Mouse (Mus musculus): ENCODE measurements around the gene Gm7029. TPM values are rescaled to one million over a fixed set of nuclear protein-coding genes. Genes with fewer than 3 reads are reported as not detected.

Gene Gm7029
- total and polyA plus RNA-seq, 2 experiments from 2014 or later = not detected

- Histone ChIP-seq H3K4me3 (ENCODE audit: low read depth, low read length) (no peak overlapping the region), H3K4me1 (ENCODE audit: insufficient read depth) (peaks cover 7% of the 10 kb centered on the region; the same call in 1 of the 2 replicates), H3K36me3 (ENCODE audit: insufficient read depth) (peaks cover 43% of the 10 kb centered on the region), H3K9me3 (ENCODE audit: low read length) (no peaks in the 10 kb centered on the region), H3K27me3 (ENCODE audit: insufficient read depth, low read length) (no peaks in the 10 kb centered on the region), H3K4me2 (ENCODE audit: low read depth) (no peak overlapping the region), H3K9ac (no peak overlapping the region), H3K27ac (ENCODE audit: low read depth, low read length) (no peak overlapping the region)
- no peak for TF ChIP-seq CTCF (IDR thresholded peaks at IDR 0.05; ENCODE audit: low read depth)
- no peak for ATAC-seq
- 95% methylated on average over 8 of the region's 8 CpGs for WGBS
- no peak for DNase-seq
Measured at GRCm38 (mm10) chr17:33913905-33914304, 40.3 kb downstream of the Gm7029 start.

DNA sequence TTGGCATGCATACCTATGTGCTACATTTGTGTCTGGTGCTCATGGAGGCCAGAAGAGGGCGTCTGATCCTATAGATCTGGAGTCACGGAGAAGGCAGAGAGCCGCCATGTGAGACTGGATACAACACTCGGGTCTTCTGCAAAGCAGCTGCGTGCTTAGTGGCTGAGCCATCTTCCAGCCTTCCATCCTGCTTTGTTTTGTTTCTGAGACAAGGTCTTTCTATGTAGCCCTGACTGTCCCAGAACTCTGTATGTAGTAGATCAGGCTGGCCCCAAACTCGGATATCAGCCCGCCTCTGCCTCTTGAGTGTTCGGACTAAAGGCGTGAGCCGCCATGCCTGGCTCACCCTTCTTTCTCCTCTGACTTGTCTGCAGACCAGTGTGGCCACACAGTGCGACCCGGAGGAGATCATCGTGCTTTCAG is 41.3 kb downstream of the Gm7029 start:
- Histone ChIP-seq H3K4me1 (ENCODE audit: insufficient read depth) (peaks cover 9% of the 10 kb centered on the region; the same call in 1 of the 2 replicates), H3K27me3 (ENCODE audit: insufficient read depth, low read length) (no peaks in the 10 kb centered on the region), H3K36me3 (ENCODE audit: insufficient read depth) (peaks cover 43% of the 10 kb centered on the region), H3K4me2 (ENCODE audit: low read depth) (0 out of 2 replicates have a peak overlapping the region, but pooled peaks have one; percentile 63), H3K4me3 (ENCODE audit: low read depth, low read length) (no peak overlapping the region), H3K27ac (ENCODE audit: low read depth, low read length) (no peak overlapping the region), H3K9ac (no peak overlapping the region), H3K9me3 (ENCODE audit: low read length) (no peaks in the 10 kb centered on the region)
- DNase-seq (no peak), ATAC-seq (no peak)
- WGBS = 65% methylated on average over 13 of the region's 13 CpGs
- no peak; the same call in 1 of the 2 replicates for TF ChIP-seq CTCF (IDR thresholded peaks at IDR 0.05; ENCODE audit: low read depth)

DNA sequence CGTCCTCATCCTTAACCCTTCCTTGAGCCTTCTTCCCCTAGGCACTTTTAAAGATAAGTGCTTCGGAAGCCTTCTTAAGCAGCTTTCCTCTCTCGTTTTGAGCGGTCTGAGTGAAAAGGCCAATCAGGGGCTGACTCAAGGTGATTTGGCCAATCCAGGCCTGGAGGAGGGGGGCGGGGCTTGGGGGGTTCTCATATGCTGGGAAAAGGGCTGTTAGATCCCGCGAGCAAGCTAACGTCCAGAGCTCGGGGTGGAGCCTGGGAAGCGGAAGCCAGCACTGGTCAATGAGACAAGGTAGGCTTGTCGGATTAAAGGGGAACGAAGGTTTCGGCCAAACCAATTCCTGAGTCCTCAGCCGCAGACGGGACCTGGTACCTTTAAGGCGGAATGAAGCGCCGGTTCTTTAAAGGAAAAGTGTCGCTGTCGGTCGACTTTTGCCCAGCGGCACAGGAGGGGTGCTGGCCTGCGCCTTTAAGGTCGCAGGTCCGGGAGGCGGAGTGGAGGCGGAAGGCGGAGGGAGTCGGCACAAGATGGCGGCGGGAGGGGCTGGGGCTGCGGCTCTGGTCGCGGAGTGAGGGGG is 42.1 kb downstream of the Gm7029 start, which contains the start of the genes Tapbp and Zbtb22:
Gene Tapbp (plus strand): TSS at position 229 of the 580 bp plus-strand sequence.
Gene Zbtb22 (plus strand): TSS at position 234 of the 580 bp plus-strand sequence.
- Histone ChIP-seq H3K9ac (peak within 1 kb of the TSS; percentile 56), H3K4me3 (ENCODE audit: low read depth, low read length) (peak within 1 kb of the TSS; percentile 53), H3K4me2 (ENCODE audit: low read depth) (peak within 1 kb of the TSS; percentile 63), H3K27me3 (ENCODE audit: insufficient read depth, low read length) (no peaks in the 10 kb centered on the region), H3K4me1 (ENCODE audit: insufficient read depth) (peaks cover 7% of the 10 kb centered on the region; the same call in 1 of the 2 replicates), H3K27ac (ENCODE audit: low read depth, low read length) (peak within 1 kb of the TSS; percentile 86), H3K36me3 (ENCODE audit: insufficient read depth) (peaks cover 43% of the 10 kb centered on the region), H3K9me3 (ENCODE audit: low read length) (no peaks in the 10 kb centered on the region)
- DNase-seq (peak; percentile 98), ATAC-seq (peak; percentile 93)
- WGBS = under 1% methylated on average over 33 of the region's 34 CpGs
- no peak for TF ChIP-seq CTCF (IDR thresholded peaks at IDR 0.05; ENCODE audit: low read depth)

GRCm38 (mm10) chr17:33916294-33916693 is 42.7 kb downstream of the Gm7029 start:
- peak overlapping the region; percentile 63 for H3K4me2 ChIP-seq (ENCODE audit: low read depth)
- 2% methylated on average over 11 of the region's 20 CpGs for WGBS
- peak overlapping the region; percentile 86 for H3K27ac ChIP-seq (ENCODE audit: low read depth, low read length)
- TF ChIP-seq CTCF (IDR thresholded peaks at IDR 0.05; ENCODE audit: low read depth) = no peak
- H3K9me3 ChIP-seq (ENCODE audit: low read length) = no peaks in the 10 kb centered on the region
- H3K36me3 ChIP-seq (ENCODE audit: insufficient read depth) = peaks cover 40% of the 10 kb centered on the region
- H3K4me3 ChIP-seq (ENCODE audit: low read depth, low read length) = peak overlapping the region; percentile 53
- H3K9ac ChIP-seq = peak overlapping the region; percentile 56
- DNase-seq (no peak), ATAC-seq (peak; percentile 18)
- H3K4me1 ChIP-seq (ENCODE audit: insufficient read depth) = peaks cover 7% of the 10 kb centered on the region; the same call in 1 of the 2 replicates
- no peaks in the 10 kb centered on the region for H3K27me3 ChIP-seq (ENCODE audit: insufficient read depth, low read length)

DNA sequence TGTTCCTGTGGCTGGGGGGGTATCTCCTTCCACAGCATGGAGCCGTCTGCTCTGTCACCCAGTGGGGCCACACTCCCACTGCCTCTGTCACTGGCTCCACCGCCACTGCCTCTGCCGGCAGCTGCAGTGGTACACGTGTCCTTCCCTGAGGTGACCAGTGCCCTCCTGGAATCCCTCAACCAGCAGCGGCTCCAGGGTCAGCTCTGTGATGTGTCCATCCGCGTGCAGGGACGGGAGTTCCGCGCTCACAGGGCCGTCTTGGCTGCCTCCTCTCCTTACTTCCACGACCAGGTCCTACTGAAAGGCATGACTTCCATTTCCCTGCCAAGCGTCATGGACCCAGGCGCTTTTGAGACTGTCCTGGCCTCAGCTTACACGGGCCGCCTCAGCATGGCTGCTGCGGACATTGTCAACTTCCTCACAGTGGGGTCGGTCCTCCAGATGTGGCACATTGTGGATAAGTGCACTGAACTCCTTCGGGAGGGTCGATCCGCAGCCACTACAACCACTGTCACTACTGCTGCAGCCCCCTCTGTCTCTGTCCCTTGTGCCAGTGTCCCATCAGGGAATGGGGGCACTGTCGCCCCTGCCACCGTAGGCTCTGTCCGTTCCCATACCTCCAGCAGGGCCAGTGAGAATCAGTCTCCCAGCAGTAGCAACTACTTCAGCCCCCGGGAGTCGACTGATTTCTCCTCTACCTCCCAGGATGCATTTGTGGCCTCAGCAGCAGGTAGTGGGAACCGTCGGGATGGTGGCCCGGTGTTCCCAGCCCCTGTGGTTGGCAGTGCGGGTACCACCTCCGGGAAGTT is 43.4 kb downstream of the Gm7029 start:
- Histone ChIP-seq H3K27ac (ENCODE audit: low read depth, low read length) (no peak overlapping the region), H3K4me3 (ENCODE audit: low read depth, low read length) (peak overlapping the region; percentile 53), H3K4me1 (ENCODE audit: insufficient read depth) (peaks cover 7% of the 10 kb centered on the region; the same call in 1 of the 2 replicates), H3K4me2 (ENCODE audit: low read depth) (peak overlapping the region; percentile 63), H3K9ac (no peak overlapping the region), H3K27me3 (ENCODE audit: insufficient read depth, low read length) (no peaks in the 10 kb centered on the region), H3K36me3 (ENCODE audit: insufficient read depth) (peaks cover 32% of the 10 kb centered on the region), H3K9me3 (ENCODE audit: low read length) (no peaks in the 10 kb centered on the region)
- 73% methylated on average over 31 of the region's 31 CpGs for WGBS
- ATAC-seq = no peak
- no peak for TF ChIP-seq CTCF (IDR thresholded peaks at IDR 0.05; ENCODE audit: low read depth)
- DNase-seq = no peak

- Histone ChIP-seq H3K4me1 (ENCODE audit: insufficient read depth) (peaks cover 7% of the 10 kb centered on the region; the same call in 1 of the 2 replicates), H3K36me3 (ENCODE audit: insufficient read depth) (peaks cover 26% of the 10 kb centered on the region), H3K4me2 (ENCODE audit: low read depth) (no peak overlapping the region), H3K27me3 (ENCODE audit: insufficient read depth, low read length) (no peaks in the 10 kb centered on the region), H3K9me3 (ENCODE audit: low read length) (no peaks in the 10 kb centered on the region), H3K4me3 (ENCODE audit: low read depth, low read length) (no peak overlapping the region), H3K9ac (no peak overlapping the region), H3K27ac (ENCODE audit: low read depth, low read length) (no peak overlapping the region)
- ATAC-seq = no peak
- no peak for DNase-seq
- no peak for TF ChIP-seq CTCF (IDR thresholded peaks at IDR 0.05; ENCODE audit: low read depth)
- 84% methylated on average over 18 of the region's 18 CpGs for WGBS
Measured at GRCm38 (mm10) chr17:33917656-33918292, 44.1 kb downstream of the Gm7029 start.

Measured in forebrain, postnatal 0 days (tissue).